Mouse (Mus musculus): ENCODE measurements at regions not wholly inside any gene's neighbourhood (a gene's known extent, or its start where the extent isn't known, plus 50 kb on each side); places are given as distances from the start of the nearest gene placed in this dataset.

DNA sequence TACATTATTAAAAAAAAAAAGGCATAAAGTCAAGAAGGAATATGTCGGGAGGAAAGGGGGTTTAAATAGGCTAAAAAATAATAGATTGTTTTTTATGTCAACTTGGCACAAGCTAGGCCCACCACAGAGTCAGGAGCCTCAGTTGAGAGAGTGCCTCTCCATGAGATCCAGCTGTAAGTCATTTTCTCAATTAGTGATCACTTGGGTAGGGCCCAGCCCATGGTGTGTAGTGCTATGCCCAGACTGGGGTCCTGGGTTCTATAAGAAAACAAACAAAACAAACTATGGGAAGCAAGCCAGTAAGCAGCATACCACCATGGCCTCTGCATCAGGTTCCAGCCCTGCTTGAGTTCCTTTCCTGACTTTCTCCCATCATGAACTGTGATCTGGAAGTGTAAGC lies 1283.0 kb upstream of the Lrrc6 start:
- no peak for ATAC-seq (replicated peaks)
- Histone ChIP-seq H3K9me3 (no peaks in the 10 kb centered on the region), H3K4me3 (no peak overlapping the region), H3K9ac (no peak overlapping the region), H3K4me1 (no peaks in the 10 kb centered on the region), H3K27me3 (replicated peaks) (no peaks in the 10 kb centered on the region), H3K36me3 (replicated peaks) (no peaks in the 10 kb centered on the region), H3K27ac (no peak overlapping the region), H3K4me2 (no peak overlapping the region)
- 90% methylated on average over 1 of the region's 1 CpGs for WGBS

DNA sequence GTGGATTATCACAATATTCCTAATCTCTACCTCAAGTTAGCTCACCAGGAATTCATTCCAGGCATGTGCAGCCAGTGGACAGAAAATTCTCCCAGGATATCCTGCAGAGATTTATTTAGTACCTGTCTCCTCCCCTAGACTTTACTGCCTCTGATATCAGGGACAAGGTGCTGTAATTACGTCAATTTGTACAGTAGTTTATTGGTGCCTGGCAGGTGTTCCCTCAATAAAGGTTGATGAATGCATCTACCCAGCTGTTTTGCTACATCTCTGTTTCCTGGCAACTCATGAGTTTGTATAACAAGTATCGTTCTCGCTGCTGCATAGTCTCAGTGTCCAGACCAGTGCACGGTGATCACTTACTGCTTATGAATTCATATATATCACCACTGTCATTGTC lies 1281.8 kb upstream of the Lrrc6 start:
- Histone ChIP-seq H3K9ac (no peak overlapping the region), H3K36me3 (replicated peaks) (no peaks in the 10 kb centered on the region), H3K4me2 (no peak overlapping the region), H3K9me3 (no peaks in the 10 kb centered on the region), H3K4me1 (no peaks in the 10 kb centered on the region), H3K27me3 (replicated peaks) (no peaks in the 10 kb centered on the region), H3K4me3 (no peak overlapping the region), H3K27ac (no peak overlapping the region)
- ATAC-seq (replicated peaks) = no peak
- WGBS = 90% methylated on average over 4 of the region's 4 CpGs

DNA sequence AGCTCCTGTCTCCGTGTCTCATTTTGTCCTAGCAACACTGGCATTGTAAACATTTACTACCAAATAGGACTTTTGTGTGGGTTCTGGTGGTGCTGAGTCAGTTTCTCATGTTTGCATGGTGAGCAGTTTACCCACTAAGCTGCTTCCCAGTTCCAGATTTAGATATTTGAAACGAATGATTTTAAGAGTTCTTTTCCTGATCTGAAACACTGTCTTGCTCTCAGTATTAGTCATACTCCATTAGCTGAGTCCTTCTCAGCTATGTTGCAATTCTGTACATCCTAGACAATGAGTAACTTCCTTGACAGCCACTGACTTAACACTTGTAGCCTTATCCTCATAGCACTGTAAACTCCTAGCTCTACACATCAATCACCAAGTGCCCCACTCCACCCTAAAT lies 1280.1 kb upstream of the Lrrc6 start:
- WGBS = 81% methylated on average over 2 of the region's 2 CpGs
- no peak overlapping the region for H3K27ac ChIP-seq
- ATAC-seq (replicated peaks) = no peak

DNA sequence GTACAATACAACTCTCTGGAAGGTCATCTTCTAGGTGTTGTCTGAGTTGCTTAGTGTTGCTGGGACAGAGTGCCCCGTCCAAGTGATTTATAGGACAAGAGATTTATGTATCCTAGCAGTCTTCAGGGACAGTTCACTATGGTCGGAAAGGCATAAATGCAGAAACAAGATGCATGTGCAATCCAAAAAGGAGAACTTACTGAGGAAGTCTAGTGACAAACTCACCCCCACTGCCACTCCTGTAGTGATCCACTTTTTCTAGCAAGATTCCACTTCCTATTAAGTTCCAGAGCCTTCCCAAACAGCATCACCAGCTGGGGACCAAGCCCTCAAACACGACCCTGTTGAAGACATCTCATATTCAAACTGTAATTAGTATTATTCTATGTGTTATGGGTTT lies 1266.9 kb upstream of the Lrrc6 start:
- H3K36me3 ChIP-seq (replicated peaks) = no peaks in the 10 kb centered on the region
- no peak overlapping the region for H3K27ac ChIP-seq
- WGBS = 82% methylated on average over 3 of the region's 3 CpGs
- ATAC-seq (replicated peaks) = no peak
- H3K9ac ChIP-seq = no peak overlapping the region
- H3K4me3 ChIP-seq = no peak overlapping the region
- no peaks in the 10 kb centered on the region for H3K4me1 ChIP-seq
- H3K4me2 ChIP-seq = no peak overlapping the region
- no peaks in the 10 kb centered on the region for H3K9me3 ChIP-seq
- no peaks in the 10 kb centered on the region for H3K27me3 ChIP-seq (replicated peaks)

More for the DNA sequence above, 1280.1 kb upstream of the Lrrc6 start:
- Histone ChIP-seq H3K27me3 (replicated peaks) (no peaks in the 10 kb centered on the region), H3K4me1 (no peaks in the 10 kb centered on the region), H3K9ac (no peak overlapping the region), H3K4me3 (no peak overlapping the region), H3K4me2 (no peak overlapping the region), H3K9me3 (no peaks in the 10 kb centered on the region), H3K36me3 (replicated peaks) (no peaks in the 10 kb centered on the region)

DNA sequence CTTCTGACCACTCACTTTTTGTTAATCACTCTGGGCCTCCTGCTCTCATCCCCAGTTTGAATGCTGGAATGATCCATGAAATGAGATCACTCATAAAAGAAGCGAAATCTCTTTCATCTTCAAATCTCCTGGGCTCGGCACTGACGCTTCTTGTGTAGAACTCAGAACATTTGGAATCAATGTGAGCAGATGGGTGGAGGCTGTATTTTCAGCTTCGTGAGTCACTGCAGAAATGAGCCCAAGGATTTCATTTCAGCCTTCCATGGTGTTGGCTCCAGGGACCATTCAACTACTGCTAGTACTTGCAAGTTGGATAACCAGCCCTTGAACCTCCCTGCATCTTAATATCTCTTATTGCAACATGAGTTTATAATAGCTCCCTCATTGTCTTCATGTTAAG lies 1258.5 kb upstream of the Lrrc6 start:
- H3K27me3 ChIP-seq (replicated peaks) = no peaks in the 10 kb centered on the region
- WGBS = 48% methylated on average over 4 of the region's 4 CpGs
- H3K9ac ChIP-seq = no peak overlapping the region
- no peaks in the 10 kb centered on the region for H3K4me1 ChIP-seq
- H3K27ac ChIP-seq = no peak overlapping the region
- H3K36me3 ChIP-seq (replicated peaks) = no peaks in the 10 kb centered on the region
- H3K4me2 ChIP-seq = no peak overlapping the region
- no peak for ATAC-seq (replicated peaks)
- no peaks in the 10 kb centered on the region for H3K9me3 ChIP-seq
- H3K4me3 ChIP-seq = no peak overlapping the region

DNA sequence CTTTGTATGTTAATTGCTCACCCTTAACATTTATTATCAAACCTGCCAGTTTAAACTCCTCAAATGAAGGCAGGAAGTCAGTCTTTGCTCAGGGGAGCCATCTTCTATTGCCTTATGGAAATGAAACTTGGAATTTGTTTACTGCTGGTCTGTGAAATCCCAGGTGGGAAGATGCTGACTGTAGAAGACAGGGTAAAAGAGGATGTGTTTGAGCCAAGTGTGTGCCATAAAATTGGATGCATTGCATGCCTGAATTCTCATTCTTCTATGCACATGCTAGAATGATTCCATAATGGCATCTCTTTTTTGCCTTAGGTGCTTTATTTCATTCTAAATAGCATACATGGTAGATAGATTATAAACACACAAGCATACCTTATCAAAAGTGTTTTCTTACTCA lies 1249.9 kb upstream of the Lrrc6 start:
- no peak overlapping the region for H3K4me3 ChIP-seq
- no peaks in the 10 kb centered on the region for H3K9me3 ChIP-seq
- H3K27ac ChIP-seq = no peak overlapping the region
- no peak for ATAC-seq (replicated peaks)
- no peaks in the 10 kb centered on the region for H3K36me3 ChIP-seq (replicated peaks)
- H3K27me3 ChIP-seq (replicated peaks) = no peaks in the 10 kb centered on the region
- no peak overlapping the region for H3K9ac ChIP-seq
- H3K4me2 ChIP-seq = no peak overlapping the region
- H3K4me1 ChIP-seq = 0 out of 2 replicates have a peak, but pooled peaks cover 5% of the 10 kb centered on the region

DNA sequence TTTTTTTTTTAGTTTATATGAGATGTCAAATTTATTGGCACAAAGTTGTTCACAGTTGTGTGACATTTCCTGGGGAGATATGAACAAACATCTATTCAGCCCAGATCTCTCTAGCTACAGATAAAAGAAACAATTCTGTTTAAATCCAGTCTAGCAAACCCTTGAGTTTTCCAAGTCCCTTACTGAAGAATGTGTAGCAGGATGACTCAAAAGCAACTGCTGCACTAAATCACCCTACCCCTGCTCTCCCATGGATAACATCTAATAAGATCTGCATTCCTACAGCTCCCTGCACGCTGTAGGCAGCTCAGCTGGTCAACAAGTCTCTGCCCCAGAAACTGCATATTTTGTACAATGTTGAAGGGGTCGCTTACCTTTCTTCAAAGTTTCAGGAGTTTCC lies 1242.6 kb upstream of the Lrrc6 start:
- 70% methylated on average over 2 of the region's 2 CpGs for WGBS
- no peaks in the 10 kb centered on the region for H3K9me3 ChIP-seq
- no peak for ATAC-seq (replicated peaks)
- no peaks in the 10 kb centered on the region for H3K36me3 ChIP-seq (replicated peaks)
- no peak overlapping the region for H3K4me3 ChIP-seq
- no peak overlapping the region for H3K27ac ChIP-seq
- H3K27me3 ChIP-seq (replicated peaks) = no peaks in the 10 kb centered on the region
- H3K4me2 ChIP-seq = no peak overlapping the region
- H3K9ac ChIP-seq = no peak overlapping the region
- no peaks in the 10 kb centered on the region for H3K4me1 ChIP-seq

DNA sequence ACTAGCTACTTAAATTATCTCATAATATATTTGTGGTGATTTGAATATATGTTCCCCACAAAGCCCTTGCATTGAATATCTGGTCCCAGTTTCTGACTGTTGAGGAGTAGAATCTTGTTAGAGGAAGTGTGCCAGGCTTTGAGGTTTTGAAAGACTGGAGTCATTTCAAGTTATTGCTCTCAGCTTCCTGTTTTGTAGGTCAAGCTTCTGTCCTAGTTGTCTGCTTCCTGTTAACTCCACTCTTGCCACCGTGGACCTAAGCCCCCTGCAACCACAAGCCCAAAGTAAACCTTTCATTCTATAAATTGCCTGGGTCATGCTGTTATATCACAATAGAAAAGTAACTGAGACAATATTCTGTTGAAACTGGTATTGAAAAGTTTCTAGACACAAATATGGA lies 1232.3 kb upstream of the Lrrc6 start:
- ATAC-seq (replicated peaks) = no peak
- H3K4me2 ChIP-seq = no peak overlapping the region
- H3K9ac ChIP-seq = no peak overlapping the region
- H3K4me3 ChIP-seq = no peak overlapping the region
- H3K27me3 ChIP-seq (replicated peaks) = no peaks in the 10 kb centered on the region
- H3K9me3 ChIP-seq = no peaks in the 10 kb centered on the region
- H3K4me1 ChIP-seq = no peaks in the 10 kb centered on the region
- WGBS = 84% methylated on average over 1 of the region's 1 CpGs
- H3K36me3 ChIP-seq (replicated peaks) = no peaks in the 10 kb centered on the region
- no peak overlapping the region for H3K27ac ChIP-seq

DNA sequence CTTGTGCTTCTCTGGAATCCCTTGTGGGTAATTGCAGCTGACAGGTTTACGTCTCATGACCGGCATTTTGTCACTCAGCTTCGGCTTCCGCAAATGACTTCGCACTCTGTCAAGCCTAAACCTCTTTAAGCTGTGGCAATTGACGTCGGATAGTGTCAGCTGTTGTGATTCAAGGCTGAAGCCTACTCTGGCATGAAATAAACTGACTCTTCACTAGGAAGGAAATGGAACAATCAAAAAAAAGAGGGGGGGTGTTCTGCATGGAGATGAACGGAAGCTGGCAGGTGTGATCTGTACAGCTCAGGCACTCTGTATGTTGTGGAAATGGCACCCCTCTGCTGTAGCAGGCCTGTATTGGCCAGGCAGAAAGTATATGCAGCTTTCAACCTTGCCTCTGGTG lies 1228.8 kb upstream of the Lrrc6 start:
- Histone ChIP-seq H3K4me1 (no peaks in the 10 kb centered on the region), H3K27ac (no peak overlapping the region), H3K4me2 (no peak overlapping the region), H3K4me3 (no peak overlapping the region), H3K27me3 (replicated peaks) (no peaks in the 10 kb centered on the region), H3K9me3 (no peaks in the 10 kb centered on the region), H3K9ac (no peak overlapping the region), H3K36me3 (replicated peaks) (no peaks in the 10 kb centered on the region)
- 60% methylated on average over 8 of the region's 8 CpGs for WGBS
- peak; percentile 63; the same call in 1 of the 2 replicates for ATAC-seq (replicated peaks)

DNA sequence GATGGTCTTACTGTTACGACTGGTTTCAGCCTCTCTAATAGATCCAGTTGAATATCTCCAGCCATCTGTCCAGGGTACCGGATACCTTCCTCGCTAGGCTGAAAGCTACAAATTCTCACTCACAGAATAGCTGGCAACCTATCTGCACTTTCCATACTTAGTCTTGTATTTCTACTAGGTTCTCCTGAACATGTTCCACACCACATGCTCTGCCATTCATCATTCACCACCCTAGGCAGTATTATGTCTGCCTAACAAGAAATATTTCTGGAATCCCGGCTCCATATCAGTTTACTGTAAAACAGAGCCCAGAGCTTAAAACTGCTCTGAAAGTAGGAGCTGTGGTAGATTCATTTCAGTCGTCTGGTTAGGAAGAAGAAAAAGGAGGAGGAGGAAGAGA lies 1224.5 kb upstream of the Lrrc6 start:
- WGBS = 83% methylated on average over 5 of the region's 5 CpGs
- no peak for ATAC-seq (replicated peaks)
- no peak overlapping the region for H3K4me3 ChIP-seq
- no peak overlapping the region for H3K4me2 ChIP-seq
- H3K4me1 ChIP-seq = no peaks in the 10 kb centered on the region
- H3K27ac ChIP-seq = no peak overlapping the region
- H3K9ac ChIP-seq = no peak overlapping the region
- H3K36me3 ChIP-seq (replicated peaks) = no peaks in the 10 kb centered on the region
- no peaks in the 10 kb centered on the region for H3K27me3 ChIP-seq (replicated peaks)
- H3K9me3 ChIP-seq = no peaks in the 10 kb centered on the region

DNA sequence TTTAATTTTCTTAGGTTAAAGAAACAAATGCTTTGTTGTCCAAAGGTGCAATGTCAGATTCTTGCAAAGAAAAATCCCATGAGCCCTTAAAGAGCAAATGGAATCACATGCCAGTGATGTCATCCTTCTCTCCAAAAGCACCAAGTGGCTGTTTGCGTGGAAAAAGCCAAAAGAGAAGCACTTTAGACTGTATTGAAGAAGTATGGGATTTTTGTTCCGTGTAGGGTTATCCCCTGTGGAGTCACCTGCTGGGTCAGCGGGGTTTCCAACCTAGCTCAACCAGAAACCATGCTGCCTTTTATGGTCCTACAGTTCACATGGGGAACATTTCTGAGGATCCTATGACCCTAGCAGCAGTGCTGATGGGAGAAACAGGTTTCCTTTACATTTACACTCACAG lies 1213.5 kb upstream of the Lrrc6 start:
- no peak for ATAC-seq (replicated peaks)
- Histone ChIP-seq H3K36me3 (replicated peaks) (no peaks in the 10 kb centered on the region), H3K4me3 (no peak overlapping the region), H3K4me1 (no peaks in the 10 kb centered on the region), H3K27ac (no peak overlapping the region), H3K27me3 (replicated peaks) (no peaks in the 10 kb centered on the region), H3K9me3 (no peaks in the 10 kb centered on the region), H3K9ac (no peak overlapping the region), H3K4me2 (no peak overlapping the region)
- WGBS = 75% methylated on average over 3 of the region's 3 CpGs

DNA sequence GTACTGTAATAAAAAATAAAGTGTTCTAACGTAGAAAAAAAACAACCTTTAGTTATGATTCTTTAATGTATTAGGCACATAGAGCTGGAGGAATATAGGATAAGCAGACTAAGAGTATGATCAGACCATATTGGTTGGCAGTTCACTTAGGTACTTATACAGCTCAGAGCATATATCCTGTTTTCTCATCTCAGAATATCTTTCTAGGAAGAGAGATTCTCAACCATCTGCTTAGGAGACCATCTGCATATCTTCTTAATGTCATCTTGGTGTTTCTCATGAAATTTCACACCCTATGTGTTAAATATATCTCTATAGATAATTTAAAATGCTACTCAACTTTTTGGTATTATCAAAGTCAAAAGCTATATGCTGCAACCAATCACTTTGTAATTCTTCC lies 1185.4 kb upstream of the Lrrc6 start:
- no peak for ATAC-seq (replicated peaks)
- WGBS = 57% methylated on average over 1 of the region's 1 CpGs
- Histone ChIP-seq H3K4me2 (no peak overlapping the region), H3K36me3 (replicated peaks) (no peaks in the 10 kb centered on the region), H3K9me3 (no peaks in the 10 kb centered on the region), H3K4me3 (no peak overlapping the region), H3K27ac (no peak overlapping the region), H3K4me1 (no peaks in the 10 kb centered on the region), H3K9ac (no peak overlapping the region), H3K27me3 (replicated peaks) (no peaks in the 10 kb centered on the region)

DNA sequence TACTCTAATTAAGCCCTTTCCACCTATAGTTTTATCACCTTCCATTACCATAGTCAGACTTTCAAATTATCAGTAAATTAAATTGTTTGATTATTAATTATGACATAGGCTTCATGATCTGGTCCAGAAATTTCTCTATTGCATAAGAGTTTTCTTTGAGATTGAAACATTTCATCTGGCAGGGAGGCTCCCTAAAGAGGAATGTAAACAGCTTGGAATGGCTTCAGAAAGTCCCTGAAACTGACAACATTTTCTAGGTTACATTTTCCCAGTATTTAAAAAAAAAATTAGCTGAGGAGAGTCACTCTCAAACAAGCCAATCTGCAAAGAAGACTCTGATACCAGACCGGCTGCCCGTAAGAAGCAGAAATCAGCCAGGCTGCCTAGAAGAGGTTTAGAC lies 1172.6 kb upstream of the Lrrc6 start:
- Histone ChIP-seq H3K36me3 (replicated peaks) (no peaks in the 10 kb centered on the region), H3K27ac (no peak overlapping the region), H3K4me2 (no peak overlapping the region), H3K9me3 (no peaks in the 10 kb centered on the region), H3K9ac (no peak overlapping the region), H3K4me3 (no peak overlapping the region), H3K27me3 (replicated peaks) (no peaks in the 10 kb centered on the region), H3K4me1 (no peaks in the 10 kb centered on the region)
- no peak for ATAC-seq (replicated peaks)
- WGBS = 92% methylated on average over 2 of the region's 2 CpGs

DNA sequence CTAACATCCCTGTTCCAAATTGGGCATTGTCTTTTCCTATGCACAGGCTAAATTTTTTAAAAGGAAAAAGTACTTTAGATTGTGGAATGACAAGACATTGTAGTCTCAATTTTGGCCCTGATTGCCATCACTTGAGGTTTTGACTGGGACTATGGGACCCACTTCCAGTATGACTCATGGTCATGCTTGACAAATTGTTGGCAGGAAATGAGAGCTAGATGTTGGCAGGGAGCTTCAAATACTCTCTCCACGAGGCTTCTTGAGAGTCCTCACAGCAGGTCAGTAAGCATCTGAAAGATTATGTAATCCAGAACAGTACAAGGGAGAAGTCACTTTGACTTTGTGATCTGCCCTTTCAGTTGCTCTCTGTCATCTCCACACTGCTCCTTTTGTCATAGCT lies 1135.4 kb upstream of the Lrrc6 start:
- no peaks in the 10 kb centered on the region for H3K4me1 ChIP-seq
- H3K27ac ChIP-seq = no peak overlapping the region
- no peak overlapping the region for H3K9ac ChIP-seq
- no peak for ATAC-seq (replicated peaks)
- H3K4me3 ChIP-seq = no peak overlapping the region
- WGBS = 45% methylated on average over 1 of the region's 1 CpGs
- no peaks in the 10 kb centered on the region for H3K36me3 ChIP-seq (replicated peaks)
- no peaks in the 10 kb centered on the region for H3K9me3 ChIP-seq
- H3K27me3 ChIP-seq (replicated peaks) = no peaks in the 10 kb centered on the region
- no peak overlapping the region for H3K4me2 ChIP-seq

All from midbrain, embryonic 15.5 days (tissue).